Comparison of ENCODE assay signal across 17 mouse cellular contexts in genomic region chr13:16725350-16725749, GRCm38 (mm10).
"Had no signal": no experiment of that assay in that cellular context is flagged by ENCODE, and none has a peak within 500 bp of the region (broad histone marks: within the 10 kb centered on the region; RNA-seq: fewer than 3 reads in every experiment).

No protein-coding gene starts in this region.

- DNase-seq: retina, postnatal 1 day; right cerebral cortex, adult 18-20 months; right cerebral cortex, postnatal 14 days; right cerebral cortex, postnatal 25 days; right cerebral cortex, postnatal 4 days; spleen, adult 18-20 months; thymus, adult 18-20 months; thymus, adult 2 months; thymus, postnatal 14 days; thymus, postnatal 25 days; thymus, postnatal 36 days; thymus, postnatal 4 days had no signal

- H3K9ac ChIP-seq: neural tube, embryonic 12.5 days; neural tube, embryonic 13.5 days; neural tube, embryonic 15.5 days; stomach, embryonic 15.5 days had no signal

- H3K27me3 ChIP-seq: neural tube, embryonic 12.5 days; neural tube, embryonic 13.5 days; neural tube, embryonic 15.5 days; stomach, embryonic 15.5 days had no signal

- H3K4me1 ChIP-seq: neural tube, embryonic 12.5 days; neural tube, embryonic 13.5 days; neural tube, embryonic 15.5 days; stomach, embryonic 15.5 days had no signal

- H3K4me2 ChIP-seq: neural tube, embryonic 12.5 days; neural tube, embryonic 13.5 days; neural tube, embryonic 15.5 days; stomach, embryonic 15.5 days had no signal

- H3K27ac ChIP-seq: neural tube, embryonic 12.5 days; neural tube, embryonic 13.5 days; neural tube, embryonic 15.5 days; stomach, embryonic 15.5 days; stomach, postnatal 0 days had no signal

- H3K4me3 ChIP-seq: neural tube, embryonic 12.5 days; neural tube, embryonic 13.5 days; neural tube, embryonic 15.5 days; stomach, embryonic 15.5 days had no signal

- H3K36me3 ChIP-seq: neural tube, embryonic 12.5 days; neural tube, embryonic 13.5 days; neural tube, embryonic 15.5 days; stomach, embryonic 15.5 days had no signal

- H3K9me3 ChIP-seq: neural tube, embryonic 12.5 days; neural tube, embryonic 13.5 days; neural tube, embryonic 15.5 days; stomach, embryonic 15.5 days had no signal
